Mouse (Mus musculus): ENCODE measurements around the gene Rabl3. TPM values are rescaled to one million over a fixed set of nuclear protein-coding genes. Genes with fewer than 3 reads are reported as not detected.
A peak's percentile ranks its signal among the peaks of the same experiment; 100 is the strongest.

The Rabl3 gene
- polyA plus RNA-seq, 1 experiment from 2014 or later, result 34.4 TPM

DNA sequence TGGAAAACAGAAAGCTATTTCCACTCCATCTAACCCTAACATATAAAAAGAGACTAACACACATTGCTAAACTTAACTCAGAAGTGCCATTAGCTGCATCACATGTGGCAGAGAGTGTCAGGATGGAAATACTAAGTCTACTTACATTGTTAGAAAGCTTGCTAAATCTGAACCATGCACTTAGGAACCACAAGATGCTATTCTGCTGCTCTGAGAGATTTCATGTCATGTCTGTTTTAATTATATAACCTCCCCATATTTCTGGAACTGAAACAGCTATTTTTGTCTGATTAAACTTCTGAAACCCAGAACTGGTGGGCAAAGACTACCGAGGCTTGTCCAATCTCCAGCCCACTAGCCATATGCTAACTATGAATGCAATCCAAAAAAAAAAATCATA, 7.6 kb upstream of the Rabl3 start:
- Histone ChIP-seq H3K4me2 (no peak overlapping the region), H3K27me3 (ENCODE audit: control insufficient read depth, insufficient read depth, low read length) (no peaks in the 10 kb centered on the region), H3K9me3 (replicated peaks; ENCODE audit: control insufficient read depth, low read length) (no peaks in the 10 kb centered on the region), H3K27ac (ENCODE audit: low read depth, low read length) (no peak overlapping the region), H3K9ac (ENCODE audit: low read depth, low read length) (no peak overlapping the region), H3K4me1 (ENCODE audit: control insufficient read depth, insufficient read depth, low read length) (0 out of 2 replicates have a peak, but pooled peaks cover 3% of the 10 kb centered on the region), H3K4me3 (ENCODE audit: low read depth, low read length) (no peak overlapping the region), H3K36me3 (ENCODE audit: control insufficient read depth, insufficient read depth, low read length) (no peaks in the 10 kb centered on the region; the same call in none of the 2 replicates)
- no peak for ATAC-seq (replicated peaks; ENCODE audit: insufficient number of reproducible peaks, low FRiP score, low TSS enrichment)
- 94% methylated on average over 1 of the region's 1 CpGs for WGBS (ENCODE audit: insufficient replicate concordance)

DNA sequence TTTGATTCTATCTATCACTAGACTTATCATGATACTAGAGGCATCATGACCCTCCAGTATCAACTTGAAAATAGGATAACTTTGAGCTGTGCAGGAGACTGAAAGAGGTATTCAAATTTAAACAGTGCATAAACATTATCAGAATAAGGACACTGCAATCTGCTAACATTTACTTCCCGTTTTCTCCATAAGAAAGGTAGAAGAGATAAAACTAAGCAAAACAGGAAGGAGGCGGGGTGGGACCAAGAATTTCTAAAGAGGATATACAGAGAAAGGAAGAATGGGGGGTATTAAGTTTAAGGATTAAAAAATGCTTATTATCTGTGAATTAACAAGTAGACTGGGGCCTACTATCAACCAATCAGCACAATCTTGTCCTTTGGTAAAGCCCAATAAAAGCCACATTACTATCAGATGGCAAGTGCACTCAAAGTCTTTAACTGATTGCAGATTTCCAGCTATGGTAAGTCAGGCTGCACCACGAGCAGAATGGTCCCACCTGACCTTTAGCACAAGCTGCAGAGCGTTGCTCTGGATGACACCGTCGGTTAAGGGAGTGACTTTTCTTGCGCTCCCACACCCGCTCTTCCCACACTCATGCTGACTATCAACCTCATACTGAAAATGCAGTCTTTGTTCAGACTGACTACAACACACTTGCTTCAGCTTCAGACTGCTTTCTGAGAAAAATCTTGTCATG, 6.2 kb upstream of the Rabl3 start:
- no peak overlapping the region for H3K4me3 ChIP-seq (ENCODE audit: low read depth, low read length)
- H3K27ac ChIP-seq (ENCODE audit: low read depth, low read length), result no peak overlapping the region
- peaks cover 9% of the 10 kb centered on the region; the same call in 1 of the 2 replicates for H3K4me1 ChIP-seq (ENCODE audit: control insufficient read depth, insufficient read depth, low read length)
- peaks cover 2% of the 10 kb centered on the region for H3K36me3 ChIP-seq (ENCODE audit: control insufficient read depth, insufficient read depth, low read length)
- ATAC-seq (replicated peaks; ENCODE audit: insufficient number of reproducible peaks, low FRiP score, low TSS enrichment), result no peak
- H3K27me3 ChIP-seq (ENCODE audit: control insufficient read depth, insufficient read depth, low read length), result no peaks in the 10 kb centered on the region
- H3K9ac ChIP-seq (ENCODE audit: low read depth, low read length), result no peak overlapping the region
- H3K9me3 ChIP-seq (replicated peaks; ENCODE audit: control insufficient read depth, low read length), result no peaks in the 10 kb centered on the region
- 74% methylated on average over 8 of the region's 8 CpGs for WGBS (ENCODE audit: insufficient replicate concordance)
- H3K4me2 ChIP-seq, result no peak overlapping the region

DNA sequence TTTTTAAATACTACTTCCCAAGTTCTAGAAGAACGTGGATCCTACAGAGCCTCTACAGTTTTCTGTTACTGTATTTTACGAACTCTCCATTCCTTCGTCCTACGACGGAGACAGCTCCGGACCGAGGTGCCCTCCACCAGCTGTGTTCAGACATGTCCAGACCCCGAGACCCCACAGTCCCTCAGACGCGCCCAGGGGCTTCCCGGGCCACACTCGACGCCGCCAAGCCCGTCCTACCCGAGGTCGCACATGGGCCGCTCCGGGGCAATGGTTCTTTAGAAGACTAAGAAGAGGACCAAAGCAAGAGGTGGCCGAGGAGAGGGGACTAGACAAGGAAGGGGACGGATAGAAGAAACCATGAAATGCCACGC, 460 bp upstream of the Rabl3 start:
- Histone ChIP-seq H3K27ac (ENCODE audit: low read depth, low read length) (peak overlapping the region; percentile 93), H3K36me3 (ENCODE audit: control insufficient read depth, insufficient read depth, low read length) (peaks cover 8% of the 10 kb centered on the region), H3K9me3 (replicated peaks; ENCODE audit: control insufficient read depth, low read length) (no peaks in the 10 kb centered on the region), H3K9ac (ENCODE audit: low read depth, low read length) (peak overlapping the region; percentile 95), H3K27me3 (ENCODE audit: control insufficient read depth, insufficient read depth, low read length) (no peaks in the 10 kb centered on the region), H3K4me2 (peak overlapping the region; percentile 77), H3K4me3 (ENCODE audit: low read depth, low read length) (peak overlapping the region; percentile 86), H3K4me1 (ENCODE audit: control insufficient read depth, insufficient read depth, low read length) (peaks cover 15% of the 10 kb centered on the region; the same call in 1 of the 2 replicates)
- ATAC-seq (replicated peaks; ENCODE audit: insufficient number of reproducible peaks, low FRiP score, low TSS enrichment), result peak; percentile 29; the same call in 1 of the 2 replicates
- WGBS (ENCODE audit: insufficient replicate concordance), result under 1% methylated on average over 22 of the region's 22 CpGs

DNA sequence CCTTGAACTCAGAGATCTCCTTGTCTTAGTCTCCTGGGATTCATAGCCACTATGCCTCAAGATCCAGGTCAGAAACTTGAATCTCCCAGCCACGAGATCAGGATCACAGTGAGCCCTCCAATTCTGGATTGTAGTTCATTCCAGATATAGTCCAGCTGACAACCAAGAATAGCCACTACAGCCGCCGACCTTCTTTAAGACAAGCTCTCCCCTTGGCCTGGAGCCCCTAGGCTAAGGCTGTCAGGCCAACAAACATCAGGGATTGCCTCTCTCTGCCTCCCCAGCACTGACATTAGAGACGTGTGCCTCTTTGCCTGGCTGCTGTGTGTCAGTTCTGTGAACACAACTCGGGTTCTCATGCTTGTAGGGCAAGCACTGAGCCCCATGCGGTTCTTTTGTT, 1.1 kb downstream of the Rabl3 start:
- 72% methylated on average over 6 of the region's 6 CpGs for WGBS (ENCODE audit: insufficient replicate concordance)
- no peak overlapping the region; the same call in 1 of the 2 replicates for H3K4me3 ChIP-seq (ENCODE audit: low read depth, low read length)
- no peaks in the 10 kb centered on the region for H3K9me3 ChIP-seq (replicated peaks; ENCODE audit: control insufficient read depth, low read length)
- H3K27ac ChIP-seq (ENCODE audit: low read depth, low read length), result peak overlapping the region; percentile 93
- H3K36me3 ChIP-seq (ENCODE audit: control insufficient read depth, insufficient read depth, low read length), result peaks cover 10% of the 10 kb centered on the region; the same call in 1 of the 2 replicates
- no peak for ATAC-seq (replicated peaks; ENCODE audit: insufficient number of reproducible peaks, low FRiP score, low TSS enrichment)
- H3K4me1 ChIP-seq (ENCODE audit: control insufficient read depth, insufficient read depth, low read length), result peaks cover 12% of the 10 kb centered on the region; the same call in 1 of the 2 replicates
- peak overlapping the region; percentile 62 for H3K4me2 ChIP-seq
- H3K9ac ChIP-seq (ENCODE audit: low read depth, low read length), result peak overlapping the region; percentile 23; the same call in 1 of the 2 replicates
- no peaks in the 10 kb centered on the region for H3K27me3 ChIP-seq (ENCODE audit: control insufficient read depth, insufficient read depth, low read length)

DNA sequence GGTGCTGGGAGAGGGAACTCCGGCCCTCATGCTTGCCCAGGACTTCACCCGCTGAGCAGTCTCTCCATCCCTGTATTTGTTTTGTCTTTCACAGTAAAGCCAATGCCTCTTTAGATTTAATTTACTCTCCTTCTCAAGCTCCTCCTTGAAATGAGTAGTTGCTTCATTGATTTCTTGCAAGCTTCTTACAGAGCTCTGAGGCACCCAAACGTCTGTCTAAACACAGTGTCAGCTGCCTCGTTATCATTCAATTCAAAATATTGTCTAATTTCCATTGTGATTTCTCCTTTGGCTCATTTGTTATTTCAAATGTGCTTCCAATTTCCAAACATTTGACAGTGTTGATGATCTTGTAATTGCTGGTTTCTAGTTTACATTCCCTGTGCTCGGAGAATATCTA, 6.6 kb downstream of the Rabl3 start:
- Histone ChIP-seq H3K27ac (ENCODE audit: low read depth, low read length) (no peak overlapping the region), H3K27me3 (ENCODE audit: control insufficient read depth, insufficient read depth, low read length) (no peaks in the 10 kb centered on the region), H3K9me3 (replicated peaks; ENCODE audit: control insufficient read depth, low read length) (no peaks in the 10 kb centered on the region), H3K4me1 (ENCODE audit: control insufficient read depth, insufficient read depth, low read length) (peaks cover 9% of the 10 kb centered on the region; the same call in 1 of the 2 replicates), H3K36me3 (ENCODE audit: control insufficient read depth, insufficient read depth, low read length) (peaks cover 8% of the 10 kb centered on the region; the same call in 1 of the 2 replicates), H3K4me3 (ENCODE audit: low read depth, low read length) (no peak overlapping the region), H3K4me2 (no peak overlapping the region), H3K9ac (ENCODE audit: low read depth, low read length) (no peak overlapping the region)
- no peak for ATAC-seq (replicated peaks; ENCODE audit: insufficient number of reproducible peaks, low FRiP score, low TSS enrichment)
- 82% methylated on average over 5 of the region's 5 CpGs for WGBS (ENCODE audit: insufficient replicate concordance)

DNA sequence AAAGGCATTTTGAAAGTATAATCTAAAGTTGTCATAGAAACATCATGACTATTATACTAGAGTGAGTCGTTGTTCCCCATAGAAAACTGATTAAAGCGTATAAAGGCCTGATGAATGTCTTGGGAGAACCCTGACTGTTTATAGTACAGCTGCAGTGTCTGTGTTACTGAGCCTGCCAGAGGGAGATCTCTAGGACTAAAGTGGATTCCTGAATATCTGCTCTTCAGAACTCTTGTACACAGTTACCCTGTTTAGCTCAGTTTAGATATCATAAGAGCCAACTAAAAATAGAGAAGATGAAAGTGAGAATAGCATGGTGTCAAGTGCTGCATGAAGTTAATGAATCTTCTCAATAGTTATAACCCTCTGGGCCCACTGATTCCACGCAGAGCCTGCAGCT, 10.6 kb downstream of the Rabl3 start:
- H3K27me3 ChIP-seq (ENCODE audit: control insufficient read depth, insufficient read depth, low read length), result no peaks in the 10 kb centered on the region
- H3K36me3 ChIP-seq (ENCODE audit: control insufficient read depth, insufficient read depth, low read length), result no peaks in the 10 kb centered on the region
- peak overlapping the region; percentile 49 for H3K4me2 ChIP-seq
- H3K4me3 ChIP-seq (ENCODE audit: low read depth, low read length), result no peak overlapping the region
- H3K9me3 ChIP-seq (replicated peaks; ENCODE audit: control insufficient read depth, low read length), result no peaks in the 10 kb centered on the region
- 57% methylated on average over 3 of the region's 3 CpGs for WGBS (ENCODE audit: insufficient replicate concordance)
- H3K27ac ChIP-seq (ENCODE audit: low read depth, low read length), result peak overlapping the region; percentile 79
- peak; percentile 57; the same call in 1 of the 2 replicates for ATAC-seq (replicated peaks; ENCODE audit: insufficient number of reproducible peaks, low FRiP score, low TSS enrichment)
- peaks cover 10% of the 10 kb centered on the region; the same call in 1 of the 2 replicates for H3K4me1 ChIP-seq (ENCODE audit: control insufficient read depth, insufficient read depth, low read length)
- H3K9ac ChIP-seq (ENCODE audit: low read depth, low read length), result no peak overlapping the region

DNA sequence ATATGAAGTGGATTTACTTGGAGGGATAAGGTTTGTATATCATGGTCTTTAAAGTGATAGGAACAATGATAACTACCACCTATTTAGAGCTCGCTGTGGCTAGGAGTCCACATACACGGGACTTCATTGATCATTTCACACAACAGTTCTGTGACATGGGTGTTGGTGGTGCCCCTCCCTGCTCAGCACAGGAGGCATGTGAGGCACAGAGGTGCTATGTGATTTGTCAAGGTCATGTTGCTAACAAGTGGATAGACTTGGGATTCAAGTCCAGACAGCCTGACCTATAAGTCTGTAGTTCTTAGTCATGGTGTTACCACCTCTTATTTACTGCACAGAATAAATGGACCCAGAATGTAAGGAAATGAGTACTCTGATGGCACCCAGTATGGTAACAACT, 11.3 kb downstream of the Rabl3 start:
- H3K27ac ChIP-seq (ENCODE audit: low read depth, low read length), result peak overlapping the region; percentile 79
- H3K9ac ChIP-seq (ENCODE audit: low read depth, low read length), result no peak overlapping the region
- WGBS (ENCODE audit: insufficient replicate concordance), result 47% methylated on average over 2 of the region's 2 CpGs
- no peaks in the 10 kb centered on the region for H3K9me3 ChIP-seq (replicated peaks; ENCODE audit: control insufficient read depth, low read length)
- H3K4me3 ChIP-seq (ENCODE audit: low read depth, low read length), result no peak overlapping the region
- H3K36me3 ChIP-seq (ENCODE audit: control insufficient read depth, insufficient read depth, low read length), result no peaks in the 10 kb centered on the region
- no peak overlapping the region for H3K4me2 ChIP-seq
- H3K4me1 ChIP-seq (ENCODE audit: control insufficient read depth, insufficient read depth, low read length), result peaks cover 12% of the 10 kb centered on the region
- no peaks in the 10 kb centered on the region for H3K27me3 ChIP-seq (ENCODE audit: control insufficient read depth, insufficient read depth, low read length)
- 0 out of 2 replicates have a peak, but pooled peaks have one; percentile 35 for ATAC-seq (replicated peaks; ENCODE audit: insufficient number of reproducible peaks, low FRiP score, low TSS enrichment)

DNA sequence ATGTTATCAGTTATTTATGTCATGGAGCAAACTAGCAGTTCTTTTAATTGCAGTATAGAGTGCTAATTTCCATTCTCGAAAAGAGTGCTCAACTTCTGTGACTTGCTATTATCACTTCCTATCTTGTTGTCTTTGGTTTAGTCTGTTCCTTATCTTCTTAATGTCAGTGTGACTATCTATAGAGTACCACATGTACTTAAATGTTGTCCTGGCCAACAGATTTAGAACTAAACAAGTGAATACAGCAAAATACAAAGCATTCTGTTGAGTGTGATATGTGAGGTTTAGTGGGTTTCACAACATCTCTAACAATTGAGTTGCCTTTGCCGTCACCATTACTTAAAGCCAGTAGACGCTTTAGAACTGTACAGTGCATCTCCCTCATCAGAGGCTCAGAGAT, 13.1 kb downstream of the Rabl3 start:
- Histone ChIP-seq H3K9ac (ENCODE audit: low read depth, low read length) (no peak overlapping the region), H3K4me3 (ENCODE audit: low read depth, low read length) (no peak overlapping the region), H3K36me3 (ENCODE audit: control insufficient read depth, insufficient read depth, low read length) (0 out of 2 replicates have a peak, but pooled peaks cover 4% of the 10 kb centered on the region), H3K9me3 (replicated peaks; ENCODE audit: control insufficient read depth, low read length) (no peaks in the 10 kb centered on the region), H3K4me2 (no peak overlapping the region), H3K4me1 (ENCODE audit: control insufficient read depth, insufficient read depth, low read length) (peaks cover 12% of the 10 kb centered on the region), H3K27ac (ENCODE audit: low read depth, low read length) (no peak overlapping the region), H3K27me3 (ENCODE audit: control insufficient read depth, insufficient read depth, low read length) (no peaks in the 10 kb centered on the region)
- 74% methylated on average over 3 of the region's 3 CpGs for WGBS (ENCODE audit: insufficient replicate concordance)
- ATAC-seq (replicated peaks; ENCODE audit: insufficient number of reproducible peaks, low FRiP score, low TSS enrichment), result no peak

DNA sequence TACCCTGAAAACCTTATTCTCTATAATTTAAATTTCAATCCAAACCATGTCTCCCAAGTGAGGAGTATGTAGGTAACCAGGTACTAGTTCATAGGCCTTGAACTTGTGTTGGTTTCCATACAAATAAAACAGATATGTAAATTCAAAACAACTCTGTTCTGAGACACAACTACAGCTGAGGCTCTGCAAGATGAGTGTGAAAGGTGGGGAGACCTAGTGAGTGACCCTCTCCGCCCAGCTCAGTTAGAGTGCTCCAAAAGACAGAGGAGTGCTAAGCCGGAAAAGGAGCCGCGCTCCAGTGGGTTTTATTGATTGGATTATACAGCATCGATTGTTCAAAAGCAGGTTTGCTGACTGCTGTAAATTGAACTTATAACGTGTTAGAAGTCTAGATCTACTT, 22.7 kb downstream of the Rabl3 start:
- 92% methylated on average over 6 of the region's 6 CpGs for WGBS (ENCODE audit: insufficient replicate concordance)
- Histone ChIP-seq H3K9me3 (replicated peaks; ENCODE audit: control insufficient read depth, low read length) (no peaks in the 10 kb centered on the region), H3K36me3 (ENCODE audit: control insufficient read depth, insufficient read depth, low read length) (peaks cover 12% of the 10 kb centered on the region; the same call in 1 of the 2 replicates)

More for the DNA sequence above, 22.7 kb downstream of the Rabl3 start:
- H3K4me1 ChIP-seq (ENCODE audit: control insufficient read depth, insufficient read depth, low read length), result peaks cover 18% of the 10 kb centered on the region
- H3K4me2 ChIP-seq, result no peak overlapping the region
- no peaks in the 10 kb centered on the region for H3K27me3 ChIP-seq (ENCODE audit: control insufficient read depth, insufficient read depth, low read length)
- no peak overlapping the region for H3K27ac ChIP-seq (ENCODE audit: low read depth, low read length)
- ATAC-seq (replicated peaks; ENCODE audit: insufficient number of reproducible peaks, low FRiP score, low TSS enrichment), result no peak
- H3K4me3 ChIP-seq (ENCODE audit: low read depth, low read length), result no peak overlapping the region
- no peak overlapping the region for H3K9ac ChIP-seq (ENCODE audit: low read depth, low read length)
